Mouse (Mus musculus) adrenal gland, adult 18-20 months (tissue): Measurements from ENCODE around the gene Hacd2. TPM values are rescaled to one million over a fixed set of nuclear protein-coding genes. Genes with fewer than 3 reads are reported as not detected.

Source experiments
- DNase-seq, 2 experiments: peaks; one replicate each; pipeline ENCODE4 v3.0.0; 2021 to 2022; ENCODE audit warnings: low spot score in 2 of 2
- total RNA-seq, 2 experiments: library from RNA; stranded (reverse); gene quantifications; 1 replicate in 1 of 2; 2 replicates in 1 of 2; pipeline ENCODE4 v1.2.3; 2021

The Hacd2 gene
- total RNA-seq, 2 experiments from 2014 or later = 63.6 to 64.9 TPM

GRCm38 (mm10) chr16:35052191-35052590 lies 30.0 kb downstream of the Hacd2 start:
- no peak for DNase-seq

- no peak for DNase-seq
Observed at GRCm38 (mm10) chr16:35054432-35055193, 32.4 kb downstream of the Hacd2 start.

GRCm38 (mm10) chr16:35055194-35055506 lies 32.9 kb downstream of the Hacd2 start:
- no peak for DNase-seq

DNA sequence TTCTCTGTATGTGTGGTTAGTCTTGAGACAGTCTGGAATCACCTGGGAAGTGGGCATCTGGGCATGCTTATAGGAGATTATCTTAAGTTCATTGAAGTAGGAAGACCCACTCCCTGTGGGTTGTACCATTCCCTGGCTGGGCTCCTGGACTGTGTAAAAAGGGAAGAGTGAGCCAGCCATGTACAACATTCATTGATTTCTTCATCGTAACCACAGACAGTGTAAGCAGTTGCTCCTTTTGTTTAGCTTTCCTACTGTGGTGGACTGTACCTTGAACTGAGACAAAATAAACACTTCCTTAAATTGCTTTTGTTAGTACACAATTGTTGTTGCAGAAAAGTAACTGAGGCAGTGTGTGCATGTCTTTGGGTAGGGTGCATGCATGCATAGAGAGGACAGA lies 33.6 kb downstream of the Hacd2 start:
- DNase-seq = no peak

DNA sequence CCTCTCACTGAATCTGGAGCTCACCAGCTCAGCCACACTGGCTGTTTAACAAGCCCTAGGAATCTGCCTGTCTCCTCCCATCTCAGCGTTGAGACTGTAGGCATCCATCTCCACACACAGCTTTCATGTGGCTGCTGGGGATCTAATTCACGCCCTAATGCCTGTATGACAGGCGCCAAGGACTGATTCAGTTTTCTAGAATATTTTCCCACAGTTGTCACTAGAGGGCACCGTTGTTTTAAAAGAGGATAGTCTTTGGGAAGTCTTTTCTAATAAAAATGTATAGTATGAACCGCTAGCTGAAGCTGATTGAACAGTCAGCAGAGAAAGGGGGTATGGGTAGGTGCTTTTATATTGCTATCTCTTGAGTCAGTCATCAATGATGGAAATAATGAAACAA lies 34.1 kb downstream of the Hacd2 start:
- peak in 1 of 2 experiments; percentile 20 for DNase-seq

- DNase-seq = no peak
Observed at GRCm38 (mm10) chr16:35056786-35057185, 34.6 kb downstream of the Hacd2 start.

GRCm38 (mm10) chr16:35061017-35061416 lies 38.8 kb downstream of the Hacd2 start:
- DNase-seq = no peak

DNA sequence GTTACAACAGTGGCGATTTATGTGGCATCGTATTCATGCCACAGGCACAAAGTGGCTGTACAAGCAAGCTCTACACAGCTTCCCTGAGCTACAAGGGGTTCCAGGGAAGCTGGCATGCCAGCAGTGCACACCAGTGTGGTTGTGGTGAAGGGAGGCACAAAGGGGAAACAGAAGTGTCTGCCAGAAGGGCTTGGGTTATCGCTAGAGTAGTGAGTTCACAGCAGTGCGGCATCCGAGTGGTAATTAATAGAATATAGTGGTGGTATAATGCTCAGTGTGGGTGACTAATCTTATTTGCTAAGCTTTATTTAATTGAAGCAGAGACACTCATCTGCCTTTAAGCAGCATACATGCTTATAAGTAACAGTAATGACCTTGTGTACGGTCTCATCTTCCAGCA lies 43.5 kb downstream of the Hacd2 start:
- no peak for DNase-seq

- DNase-seq = no peak
Observed at GRCm38 (mm10) chr16:35067095-35067494, 44.9 kb downstream of the Hacd2 start.

DNA sequence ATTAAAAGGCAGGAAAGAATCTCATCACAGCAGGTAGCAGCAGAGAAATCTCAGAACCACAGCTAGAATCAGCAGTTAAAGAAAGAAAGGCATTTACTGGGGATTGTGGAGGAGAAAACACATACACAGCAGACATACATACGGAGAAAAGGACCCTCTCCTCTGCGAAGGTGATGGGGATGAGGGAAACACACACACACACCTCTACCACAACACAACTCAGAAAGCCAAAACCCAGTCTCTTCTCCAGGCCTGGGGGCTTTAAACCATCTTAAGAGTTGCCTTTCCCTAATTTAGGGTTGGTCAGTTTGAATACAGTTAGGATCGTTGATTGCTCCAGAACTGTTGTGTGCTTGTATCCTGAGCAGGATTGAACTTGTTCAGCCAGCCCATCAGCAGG lies 45.4 kb downstream of the Hacd2 start:
- DNase-seq = no peak

DNA sequence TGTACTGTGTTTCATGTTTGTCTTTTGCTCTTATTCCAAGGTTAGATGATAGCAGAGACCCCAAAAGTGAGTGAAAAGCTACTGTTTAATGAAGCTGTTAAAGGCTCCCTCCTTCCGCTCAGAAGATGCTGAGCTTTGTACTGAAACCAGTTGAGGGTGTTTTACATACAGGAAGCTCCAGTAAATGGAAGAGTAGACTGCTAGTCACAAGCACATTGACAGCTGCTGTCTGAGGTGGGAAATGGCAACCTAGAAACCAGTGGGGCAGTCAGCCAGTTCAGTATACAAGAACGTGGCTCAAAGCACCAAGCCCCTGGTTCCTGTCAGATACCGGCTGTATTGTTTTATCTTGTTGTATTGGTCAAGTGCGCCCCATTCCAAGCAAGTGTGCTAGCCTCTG lies 46.7 kb downstream of the Hacd2 start:
- no peak for DNase-seq

DNA sequence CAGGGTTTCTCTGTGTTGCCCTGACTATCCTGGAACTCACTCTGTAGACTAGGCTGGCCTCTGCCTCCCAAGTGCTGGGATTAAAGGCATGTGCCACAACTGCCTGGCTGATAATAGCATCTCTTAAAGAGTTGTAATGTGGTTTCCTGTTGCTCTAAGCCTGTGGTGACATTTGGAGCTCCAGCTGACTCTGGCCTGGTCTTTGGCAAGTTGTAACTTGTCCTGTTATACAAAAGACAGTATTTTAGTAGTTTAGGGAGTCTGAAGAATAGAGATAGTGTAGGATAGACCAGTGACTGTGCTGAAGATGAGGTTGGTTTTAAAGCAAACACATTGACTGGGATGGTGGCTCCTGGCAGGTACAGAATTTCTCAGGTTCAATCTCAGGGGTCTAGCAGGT lies 52.2 kb downstream of the Hacd2 start:
- no peak for DNase-seq

- no peak for DNase-seq
Observed at GRCm38 (mm10) chr16:35075643-35076042, 53.4 kb downstream of the Hacd2 start.

- DNase-seq = no peak
Observed at GRCm38 (mm10) chr16:35093500-35093899, 71.3 kb downstream of the Hacd2 start.

GRCm38 (mm10) chr16:35097870-35098530 lies 75.8 kb downstream of the Hacd2 start:
- DNase-seq = no peak

DNA sequence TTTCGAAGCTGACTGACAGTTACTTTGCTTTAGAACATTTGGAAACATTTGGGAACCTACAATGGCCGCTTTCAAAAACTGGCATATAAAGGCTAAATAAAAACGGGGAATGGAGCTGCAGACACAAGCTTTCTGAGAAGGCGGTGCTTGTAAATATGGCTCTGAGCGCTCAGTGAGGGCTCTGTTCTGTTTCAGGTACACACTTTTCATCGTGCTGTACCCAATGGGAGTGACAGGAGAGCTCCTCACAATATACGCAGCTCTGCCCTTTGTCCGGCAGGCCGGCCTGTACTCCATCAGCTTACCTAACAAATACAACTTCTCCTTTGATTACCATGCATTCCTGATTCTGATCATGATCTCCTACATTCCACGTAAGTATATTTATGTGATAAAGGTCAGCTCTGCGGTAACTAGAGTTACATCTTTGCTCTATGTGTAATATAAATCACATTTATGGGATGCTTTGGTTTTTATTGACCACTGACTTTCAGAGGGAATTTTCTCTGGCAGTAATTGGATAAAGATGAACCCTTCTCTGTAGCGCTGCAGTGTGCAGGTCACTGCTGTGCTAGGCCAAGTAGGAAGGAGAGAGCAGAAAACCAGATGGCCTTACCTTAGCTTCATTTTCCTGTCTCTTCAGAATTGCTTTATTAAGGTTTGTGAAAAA lies 79.7 kb downstream of the Hacd2 start:
- no peak for DNase-seq

DNA sequence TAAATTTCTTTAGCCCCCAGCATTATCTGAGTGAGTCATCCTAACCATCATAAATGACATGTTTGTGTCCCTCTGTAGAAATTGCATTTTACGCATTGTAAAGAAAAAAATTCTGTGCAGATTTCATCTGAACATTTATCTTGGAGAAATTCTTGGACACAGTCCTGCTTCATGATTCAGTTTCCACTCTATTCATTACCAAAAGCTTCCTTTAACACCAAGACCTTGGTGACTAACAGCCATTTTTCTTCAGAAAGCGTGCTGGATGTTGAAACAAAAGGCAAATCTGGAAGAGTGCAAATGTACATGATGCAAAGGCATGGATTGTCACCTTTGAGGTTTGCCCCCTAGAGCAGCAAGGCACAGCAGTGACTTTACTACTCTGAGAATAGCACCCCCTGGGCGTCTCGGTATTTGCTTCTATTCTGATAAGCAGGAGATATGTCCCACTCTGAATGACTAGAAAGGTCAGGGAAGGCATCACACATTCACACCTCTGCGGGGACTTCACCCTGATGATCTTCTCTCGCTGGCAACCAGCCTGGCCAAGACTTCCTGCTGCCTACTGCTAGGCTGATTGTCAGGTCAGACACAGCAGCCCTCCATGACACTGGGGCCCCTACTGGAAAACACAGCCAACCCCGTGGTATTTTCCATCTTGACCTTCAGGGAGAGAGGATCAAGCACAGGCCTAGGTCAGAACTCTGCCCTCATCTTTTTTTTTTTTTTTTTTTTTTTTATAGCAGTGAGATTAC lies 80.8 kb downstream of the Hacd2 start:
- DNase-seq = peak in 1 of 2 experiments; percentile 14

GRCm38 (mm10) chr16:35107985-35108384 lies 85.8 kb downstream of the Hacd2 start:
- DNase-seq = no peak

DNA sequence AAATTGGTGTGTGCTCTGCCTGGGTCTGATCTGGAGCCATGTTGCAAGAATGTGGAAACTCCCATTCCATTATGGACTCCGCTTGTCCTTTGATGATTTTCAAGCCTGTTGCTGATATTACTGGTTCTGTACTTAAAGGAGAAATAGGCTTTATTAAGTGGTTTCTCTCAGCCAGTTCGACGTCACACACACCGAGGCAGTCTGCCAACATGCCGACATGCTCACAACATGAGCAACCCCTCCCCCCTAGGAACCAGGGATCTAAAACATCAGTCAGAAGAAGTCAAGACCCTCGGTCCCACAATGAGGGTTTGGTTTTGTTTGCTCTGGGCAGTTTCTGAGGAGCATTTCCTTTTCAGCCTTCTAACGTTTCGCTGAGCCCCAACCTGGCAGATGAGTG lies 86.9 kb downstream of the Hacd2 start:
- DNase-seq = no peak

DNA sequence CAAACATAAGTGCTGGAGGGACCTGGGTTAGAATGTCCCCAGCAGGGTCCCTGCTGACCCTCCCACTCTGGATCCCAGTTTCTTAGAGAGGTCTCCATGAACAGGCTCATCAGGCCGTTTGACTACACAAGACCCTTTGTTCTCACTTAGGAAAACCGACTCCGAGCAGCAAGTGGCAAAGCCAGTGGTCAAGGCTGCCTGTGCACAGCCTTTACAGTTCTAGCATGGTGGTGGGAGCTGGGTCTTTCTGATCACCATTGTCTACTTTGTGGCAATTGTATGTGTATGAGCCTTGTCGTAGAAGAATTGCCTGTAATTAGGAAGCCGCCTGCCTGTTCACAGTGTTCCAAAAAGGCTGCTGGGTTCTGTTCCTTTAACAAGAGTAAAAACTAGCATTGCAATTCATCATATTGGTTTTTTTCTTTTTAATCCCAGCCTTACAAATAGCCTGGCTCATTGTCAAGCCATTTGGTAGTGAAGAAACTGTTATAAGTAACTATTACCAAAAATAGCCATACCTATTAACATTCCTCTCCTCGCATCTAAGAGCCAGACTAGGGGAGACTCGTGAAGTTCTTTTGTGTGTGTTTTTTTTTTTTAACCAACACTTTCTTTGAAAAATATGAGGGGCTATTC lies 87.5 kb downstream of the Hacd2 start:
- DNase-seq = no peak
